Mouse (Mus musculus) subcutaneous adipose tissue, adult 2 months (tissue): ENCODE results near the gene Vmn2r78. TPM values are rescaled to one million over a fixed set of nuclear protein-coding genes. Genes with fewer than 3 reads are reported as not detected.

Experiments used
- polyA plus RNA-seq: library from polyadenylated mRNA; depleted of rRNA; stranded (reverse); fragments of >200 nt; gene quantifications from 2 replicates; pipeline ENCODE4 v1.2.3, GENCODE M21; 2012; ENCODE audit warnings: low replicate concordance; rRNA removed

The Vmn2r78 gene
- polyA plus RNA-seq = not detected in 2 replicates

DNA sequence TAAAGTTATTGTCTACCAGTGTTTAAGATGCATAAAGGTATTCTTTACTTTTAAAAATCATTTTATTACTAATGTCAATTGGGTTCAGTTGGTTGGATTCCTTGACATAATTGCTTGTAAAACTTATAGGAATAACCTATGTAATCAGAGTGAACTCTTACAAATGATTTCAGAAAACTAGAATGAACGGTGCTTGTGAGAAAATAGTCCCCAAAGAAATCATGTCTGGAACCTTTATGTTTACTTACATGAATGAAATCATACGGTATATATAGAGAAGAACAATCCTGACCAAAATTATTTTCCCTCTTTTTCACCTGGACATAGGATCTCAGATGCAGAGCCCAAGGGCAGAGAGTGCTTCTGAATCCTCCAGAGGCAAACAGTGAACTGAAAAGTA is at the start of gene Vmn2r78:
Gene Vmn2r78 (plus strand): TSS at position 301 of the 400 bp plus-strand sequence.

DNA sequence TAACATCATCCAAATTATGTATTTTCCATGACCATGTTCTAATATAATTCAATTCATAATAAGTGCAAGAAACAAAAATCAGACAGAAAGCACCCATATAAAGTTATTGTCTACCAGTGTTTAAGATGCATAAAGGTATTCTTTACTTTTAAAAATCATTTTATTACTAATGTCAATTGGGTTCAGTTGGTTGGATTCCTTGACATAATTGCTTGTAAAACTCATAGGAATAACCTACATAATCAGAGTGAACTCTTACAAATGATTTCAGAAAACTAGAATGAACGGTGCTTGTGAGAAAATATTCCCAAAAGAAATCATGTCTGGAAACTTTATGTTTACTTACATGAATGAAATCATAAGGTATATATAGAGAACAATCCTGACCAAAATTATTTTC is 80.9 kb downstream of the Vmn2r78 start, which contains the start of gene Vmn2r79:
Gene Vmn2r79 (plus strand): TSS at position 301 of the 400 bp plus-strand sequence.

Other genes starting within 250 kb of the Vmn2r78 start
- not detected in 2 replicates for gene Olfr292, start 226.8 kb upstream of the Vmn2r78 start, polyA plus RNA-seq
- gene Folh1, start 139.2 kb upstream of the Vmn2r78 start, polyA plus RNA-seq = 0.78 and 15.8 TPM in 2 replicates
- gene Vmn2r77, start 120.1 kb upstream of the Vmn2r78 start, polyA plus RNA-seq = 0.07 TPM in 1 of 2 replicates, not detected in the other
- not detected in 2 replicates for gene Vmn2r79, start 81.0 kb downstream of the Vmn2r78 start, polyA plus RNA-seq